Mouse (Mus musculus) forebrain, embryonic 13.5 days (tissue): ENCODE results near the gene Nme4. TPM values are rescaled to one million over a fixed set of nuclear protein-coding genes. Genes with fewer than 3 reads are reported as not detected.
A peak's percentile ranks its signal among the peaks of the same experiment; 100 is the strongest.

Experiments
- ATAC-seq: fragments of 200-750 bp; cut with Nextera tagmentation; 2 replicates; pipeline ENCODE4 v1.8.0; 2017
- H3K27ac ChIP-seq: fragments of 300-500 bp; sonication (generic); 2 replicates; pipeline ENCODE4 v1.5.1; 2015; ENCODE audit warnings: inconsistent platforms, mild to moderate bottlenecking, moderate library complexity
- H3K27me3 ChIP-seq: fragments of 300-500 bp; sonication (generic); 2 replicates; pipeline ENCODE4 v1.6.1; 2015; ENCODE audit warnings: mild to moderate bottlenecking, inconsistent platforms
- H3K36me3 ChIP-seq: fragments of 300-500 bp; sonication (generic); 2 replicates; pipeline ENCODE4 v1.6.1; 2015; ENCODE audit warnings: mild to moderate bottlenecking, inconsistent platforms; ENCODE audit not compliant: poor library complexity, severe bottlenecking
- H3K4me1 ChIP-seq: fragments of 300-500 bp; sonication (generic); 2 replicates; pipeline ENCODE4 v1.6.1; 2015; ENCODE audit warnings: inconsistent platforms
- H3K4me2 ChIP-seq: fragments of 300-500 bp; sonication (generic); 2 replicates; pipeline ENCODE4 v1.6.1; 2015; ENCODE audit warnings: inconsistent platforms, mild to moderate bottlenecking, moderate library complexity
- H3K4me3 ChIP-seq: fragments of 300-500 bp; sonication (generic); 2 replicates; pipeline ENCODE4 v1.5.1; 2015; ENCODE audit warnings: mild to moderate bottlenecking, inconsistent platforms
- H3K9ac ChIP-seq: fragments of 300-500 bp; sonication (generic); 2 replicates; pipeline ENCODE4 v1.6.1; 2015; ENCODE audit warnings: mild to moderate bottlenecking, inconsistent platforms
- H3K9me3 ChIP-seq: fragments of 300-500 bp; sonication (generic); replicated peaks from 2 replicates; pipeline ENCODE4 v1.6.1; 2016; ENCODE audit warnings: inconsistent platforms
- WGBS: fragments of 180-500 bp; shearing (Covaris S2); methylation state at CpG from one replicate; pipeline ENCODE4 v1.1.7; 2015; 5-methylcytosine and 5-hydroxymethylcytosine counted together
- polyA plus RNA-seq: library from polyadenylated mRNA; unstranded; fragments of >200 nt; fragmentation: Nextera tagmentation; extraction: Ambion mirVana; gene quantifications from 2 replicates; pipeline ENCODE4 v1.2.1, GENCODE M21; 2015

The Nme4 gene
- polyA plus RNA-seq, 1 experiment from 2014 or later, result 53.0 TPM

- peaks cover 77% of the 10 kb centered on the region for H3K36me3 ChIP-seq
- no peak overlapping the region for H3K4me3 ChIP-seq
- WGBS, result 87% methylated on average over 17 of the region's 17 CpGs
- no peaks in the 10 kb centered on the region for H3K27me3 ChIP-seq
- H3K4me1 ChIP-seq, result 0 out of 2 replicates have a peak, but pooled peaks cover 6% of the 10 kb centered on the region
- H3K9ac ChIP-seq, result no peak overlapping the region
- H3K4me2 ChIP-seq, result no peak overlapping the region
- H3K27ac ChIP-seq, result no peak overlapping the region
- H3K9me3 ChIP-seq, result no peaks in the 10 kb centered on the region
- ATAC-seq, result no peak
Measured at GRCm38 (mm10) chr17:26054133-26054845, 41.1 kb downstream of the Nme4 start.

- 85% methylated on average over 4 of the region's 4 CpGs for WGBS
- no peaks in the 10 kb centered on the region for H3K27me3 ChIP-seq
- H3K9me3 ChIP-seq, result no peaks in the 10 kb centered on the region
- H3K36me3 ChIP-seq, result peaks cover 67% of the 10 kb centered on the region
- ATAC-seq, result no peak
- no peak overlapping the region for H3K4me3 ChIP-seq
- no peak overlapping the region for H3K9ac ChIP-seq
- H3K4me2 ChIP-seq, result no peak overlapping the region
- 0 out of 2 replicates have a peak, but pooled peaks cover 6% of the 10 kb centered on the region for H3K4me1 ChIP-seq
- no peak overlapping the region for H3K27ac ChIP-seq
Measured at GRCm38 (mm10) chr17:26052706-26053105, 42.7 kb downstream of the Nme4 start.

GRCm38 (mm10) chr17:26052074-26052473 lies 43.3 kb downstream of the Nme4 start:
- Histone ChIP-seq H3K4me3 (no peak overlapping the region), H3K36me3 (peaks cover 60% of the 10 kb centered on the region), H3K4me2 (no peak overlapping the region), H3K9me3 (no peaks in the 10 kb centered on the region), H3K27me3 (no peaks in the 10 kb centered on the region), H3K4me1 (0 out of 2 replicates have a peak, but pooled peaks cover 6% of the 10 kb centered on the region), H3K27ac (no peak overlapping the region), H3K9ac (no peak overlapping the region)
- 94% methylated on average over 4 of the region's 4 CpGs for WGBS
- no peak for ATAC-seq

- no peak overlapping the region for H3K4me3 ChIP-seq
- no peak overlapping the region for H3K9ac ChIP-seq
- peaks cover 25% of the 10 kb centered on the region for H3K4me1 ChIP-seq
- no peaks in the 10 kb centered on the region for H3K27me3 ChIP-seq
- WGBS, result 91% methylated on average over 8 of the region's 8 CpGs
- H3K4me2 ChIP-seq, result no peak overlapping the region
- ATAC-seq, result no peak
- no peaks in the 10 kb centered on the region for H3K9me3 ChIP-seq
- H3K36me3 ChIP-seq, result peaks cover 27% of the 10 kb centered on the region
- H3K27ac ChIP-seq, result no peak overlapping the region
Measured at GRCm38 (mm10) chr17:26048118-26048517, 47.3 kb downstream of the Nme4 start.

GRCm38 (mm10) chr17:26046253-26046997 lies 49.0 kb downstream of the Nme4 start:
- H3K9me3 ChIP-seq, result no peaks in the 10 kb centered on the region
- H3K4me2 ChIP-seq, result no peak overlapping the region
- no peak for ATAC-seq
- H3K27me3 ChIP-seq, result no peaks in the 10 kb centered on the region
- peaks cover 18% of the 10 kb centered on the region; the same call in 1 of the 2 replicates for H3K36me3 ChIP-seq
- no peak overlapping the region for H3K27ac ChIP-seq
- no peak overlapping the region for H3K4me3 ChIP-seq
- H3K4me1 ChIP-seq, result peaks cover 39% of the 10 kb centered on the region
- WGBS, result 63% methylated on average over 10 of the region's 10 CpGs
- H3K9ac ChIP-seq, result no peak overlapping the region

GRCm38 (mm10) chr17:26045285-26045684 lies 50.1 kb downstream of the Nme4 start:
- 62% methylated on average over 4 of the region's 4 CpGs for WGBS
- Histone ChIP-seq H3K36me3 (peaks cover 12% of the 10 kb centered on the region; the same call in 1 of the 2 replicates), H3K27ac (no peak overlapping the region; the same call in 1 of the 2 replicates), H3K4me1 (peaks cover 44% of the 10 kb centered on the region), H3K9ac (no peak overlapping the region), H3K9me3 (no peaks in the 10 kb centered on the region), H3K4me2 (no peak overlapping the region), H3K27me3 (no peaks in the 10 kb centered on the region), H3K4me3 (no peak overlapping the region)
- no peak for ATAC-seq

- peak overlapping the region; percentile 31 for H3K4me2 ChIP-seq
- no peaks in the 10 kb centered on the region for H3K9me3 ChIP-seq
- H3K36me3 ChIP-seq, result no peaks in the 10 kb centered on the region
- H3K27ac ChIP-seq, result peak overlapping the region; percentile 90
- WGBS, result 49% methylated on average over 5 of the region's 5 CpGs
- H3K27me3 ChIP-seq, result no peaks in the 10 kb centered on the region
- H3K9ac ChIP-seq, result 0 out of 2 replicates have a peak overlapping the region, but pooled peaks have one; percentile 43
- peak; percentile 79 for ATAC-seq
- no peak overlapping the region for H3K4me3 ChIP-seq
- H3K4me1 ChIP-seq, result peaks cover 44% of the 10 kb centered on the region
Measured at GRCm38 (mm10) chr17:26043249-26043636, 52.2 kb downstream of the Nme4 start.

GRCm38 (mm10) chr17:26042599-26043248 lies 52.7 kb downstream of the Nme4 start:
- no peaks in the 10 kb centered on the region for H3K36me3 ChIP-seq
- peaks cover 44% of the 10 kb centered on the region for H3K4me1 ChIP-seq
- H3K27ac ChIP-seq, result peak overlapping the region; percentile 90
- ATAC-seq, result peak; percentile 62
- H3K4me2 ChIP-seq, result peak overlapping the region; percentile 31
- 39% methylated on average over 13 of the region's 13 CpGs for WGBS
- no peak overlapping the region for H3K4me3 ChIP-seq
- H3K9me3 ChIP-seq, result no peaks in the 10 kb centered on the region
- H3K27me3 ChIP-seq, result no peaks in the 10 kb centered on the region
- H3K9ac ChIP-seq, result peak overlapping the region; percentile 43; the same call in 1 of the 2 replicates

Other genes with a start within 250 kb of the Nme4 start
- 24.9 and 28.5 TPM in 2 replicates for gene Wdr90, start 234.1 kb downstream of the Nme4 start, polyA plus RNA-seq
- 12.9 and 13.6 TPM in 2 replicates for gene Mcrip2, start 226.8 kb downstream of the Nme4 start, polyA plus RNA-seq
- gene Mettl26, start 220.5 kb downstream of the Nme4 start, polyA plus RNA-seq, result 62.5 and 67.1 TPM in 2 replicates
- 0.76 and 0.77 TPM in 2 replicates for gene Wfikkn1, start 214.7 kb downstream of the Nme4 start, polyA plus RNA-seq
- gene Rab40c, start 175.9 kb downstream of the Nme4 start, polyA plus RNA-seq, result 39.5 and 45.9 TPM in 2 replicates
- 45.0 and 54.5 TPM in 2 replicates for gene Pigq, start 150.7 kb downstream of the Nme4 start, polyA plus RNA-seq
- gene Nhlrc4, start 150.6 kb downstream of the Nme4 start, polyA plus RNA-seq, result not detected in 2 replicates
- not detected in 2 replicates for gene A930017K11Rik, start 143.0 kb downstream of the Nme4 start, polyA plus RNA-seq
- gene Capn15, start 109.8 kb downstream of the Nme4 start, polyA plus RNA-seq, result 16.6 and 17.1 TPM in 2 replicates
- 22.7 and 24.4 TPM in 2 replicates for gene Rab11fip3, start 26.0 kb downstream of the Nme4 start, polyA plus RNA-seq
- 25.8 and 25.9 TPM in 2 replicates for gene Decr2, start 5.3 kb downstream of the Nme4 start, polyA plus RNA-seq
- gene Tmem8, start 17.7 kb upstream of the Nme4 start, polyA plus RNA-seq, result 1.5 and 1.9 TPM in 2 replicates
- 230 and 241 TPM in 2 replicates for gene Mrpl28, start 27.9 kb upstream of the Nme4 start, polyA plus RNA-seq
- 9.3 and 12.1 TPM in 2 replicates for gene Axin1, start 43.1 kb upstream of the Nme4 start, polyA plus RNA-seq
- gene Pdia2, start 103.5 kb upstream of the Nme4 start, polyA plus RNA-seq, result not detected in 2 replicates
- gene Rgs11, start 107.3 kb upstream of the Nme4 start, polyA plus RNA-seq, result 0.72 and 1.3 TPM in 2 replicates
- gene Arhgdig, start 112.2 kb upstream of the Nme4 start, polyA plus RNA-seq, result 10.0 and 11.4 TPM in 2 replicates
- 17.5 and 21.7 TPM in 2 replicates for gene Fam234a, start 148.6 kb upstream of the Nme4 start, polyA plus RNA-seq
- gene Luc7l, start 157.3 kb upstream of the Nme4 start, polyA plus RNA-seq, result 121 and 128 TPM in 2 replicates